Mouse (Mus musculus): ENCODE measurements around the gene Otulinl. TPM values are rescaled to one million over a fixed set of nuclear protein-coding genes. Genes with fewer than 3 reads are reported as not detected.

The Otulinl gene
- polyA plus RNA-seq, 1 experiment = 0.09 TPM

DNA sequence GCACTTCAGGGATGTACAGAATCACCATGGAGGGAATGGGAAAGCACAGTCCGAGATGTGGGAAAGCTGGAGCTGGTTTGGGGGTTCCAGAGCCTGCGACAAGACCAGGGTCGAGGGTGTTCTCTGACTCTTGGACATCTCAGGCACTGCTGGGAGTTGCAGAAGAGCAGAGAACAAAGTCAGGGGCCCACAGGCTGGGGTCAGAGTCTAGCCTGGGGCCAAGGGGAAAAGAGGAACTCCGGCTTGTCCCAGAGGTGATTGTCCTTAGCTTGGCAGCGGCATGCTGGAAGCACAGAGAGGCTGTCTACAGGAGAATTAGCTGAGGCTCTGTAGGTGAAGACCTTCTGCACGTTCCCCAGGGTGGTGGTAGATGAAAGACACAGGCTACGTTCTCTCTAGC, 37.3 kb upstream of the Otulinl start:
- H3K79me3 ChIP-seq (ENCODE audit: low read depth) = no peaks in the 10 kb centered on the region
- peaks cover 47% of the 10 kb centered on the region for H3K27me3 ChIP-seq (ENCODE audit: control insufficient read depth, insufficient read depth, insufficient read length)
- TF ChIP-seq MAX (IDR thresholded peaks at IDR 0.05) (no peak), CTCF (IDR thresholded peaks at IDR 0.05; ENCODE audit: control insufficient read depth, insufficient read depth, insufficient read length) (no peak), MYOD1 (IDR thresholded peaks at IDR 0.05; ENCODE audit: control insufficient read depth, insufficient read length, low read depth) (no peak), USF1 (IDR thresholded peaks at IDR 0.05; ENCODE audit: low read depth) (no peak), FOSL1 (IDR thresholded peaks at IDR 0.05; ENCODE audit: insufficient read depth, low read length, poor library complexity, severe bottlenecking) (no peak), CEBPB (IDR thresholded peaks at IDR 0.05; ENCODE audit: low read depth) (no peak), MYOG (IDR thresholded peaks at IDR 0.05; ENCODE audit: control insufficient read depth, extremely low read depth, insufficient read length) (no peak)
- H3K36me3 ChIP-seq (ENCODE audit: control insufficient read depth, insufficient read depth) = no peaks in the 10 kb centered on the region
- no peaks in the 10 kb centered on the region for H3K79me2 ChIP-seq (ENCODE audit: control insufficient read depth, insufficient read depth)
- no peak overlapping the region for H3ac ChIP-seq (ENCODE audit: control insufficient read depth, insufficient read length, low read depth)
- H3K4me3 ChIP-seq (ENCODE audit: insufficient read depth, poor library complexity, severe bottlenecking) = no peak overlapping the region

DNA sequence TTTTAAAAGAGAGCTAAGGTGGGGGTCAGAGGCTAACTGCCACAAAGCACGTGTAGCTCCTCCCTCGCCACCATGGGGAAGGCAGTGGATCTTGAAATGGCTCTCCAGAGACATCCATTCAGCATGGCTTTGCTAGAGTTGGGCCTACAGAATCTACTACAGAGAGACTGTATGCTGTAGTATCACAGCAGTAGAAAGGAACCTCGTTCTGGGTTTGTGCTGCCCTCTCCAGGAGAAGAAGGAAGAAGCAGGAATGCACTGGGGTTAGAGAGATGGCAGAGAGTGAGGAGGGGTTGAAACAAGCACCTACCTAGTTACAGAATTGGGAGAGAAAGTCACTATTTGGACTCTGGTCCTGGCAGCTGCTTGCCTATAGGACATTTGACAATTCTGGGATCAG, 34.0 kb upstream of the Otulinl start:
- H3K79me2 ChIP-seq (ENCODE audit: control insufficient read depth, insufficient read depth) = no peaks in the 10 kb centered on the region
- H3K27me3 ChIP-seq (ENCODE audit: control insufficient read depth, insufficient read depth, insufficient read length) = peaks cover 50% of the 10 kb centered on the region
- H3K4me3 ChIP-seq (ENCODE audit: insufficient read depth, poor library complexity, severe bottlenecking) = no peak overlapping the region
- H3K36me3 ChIP-seq (ENCODE audit: control insufficient read depth, insufficient read depth) = no peaks in the 10 kb centered on the region
- H3K79me3 ChIP-seq (ENCODE audit: low read depth) = no peaks in the 10 kb centered on the region
- TF ChIP-seq MAX (IDR thresholded peaks at IDR 0.05) = no peak
- TF ChIP-seq FOSL1 (IDR thresholded peaks at IDR 0.05; ENCODE audit: insufficient read depth, low read length, poor library complexity, severe bottlenecking) = no peak
- no peak for TF ChIP-seq USF1 (IDR thresholded peaks at IDR 0.05; ENCODE audit: low read depth)
- TF ChIP-seq MYOD1 (IDR thresholded peaks at IDR 0.05; ENCODE audit: control insufficient read depth, insufficient read length, low read depth) = no peak
- no peak for TF ChIP-seq CTCF (IDR thresholded peaks at IDR 0.05; ENCODE audit: control insufficient read depth, insufficient read depth, insufficient read length)
- TF ChIP-seq MYOG (IDR thresholded peaks at IDR 0.05; ENCODE audit: control insufficient read depth, extremely low read depth, insufficient read length) = no peak
- TF ChIP-seq CEBPB (IDR thresholded peaks at IDR 0.05; ENCODE audit: low read depth) = no peak
- no peak overlapping the region for H3ac ChIP-seq (ENCODE audit: control insufficient read depth, insufficient read length, low read depth)

DNA sequence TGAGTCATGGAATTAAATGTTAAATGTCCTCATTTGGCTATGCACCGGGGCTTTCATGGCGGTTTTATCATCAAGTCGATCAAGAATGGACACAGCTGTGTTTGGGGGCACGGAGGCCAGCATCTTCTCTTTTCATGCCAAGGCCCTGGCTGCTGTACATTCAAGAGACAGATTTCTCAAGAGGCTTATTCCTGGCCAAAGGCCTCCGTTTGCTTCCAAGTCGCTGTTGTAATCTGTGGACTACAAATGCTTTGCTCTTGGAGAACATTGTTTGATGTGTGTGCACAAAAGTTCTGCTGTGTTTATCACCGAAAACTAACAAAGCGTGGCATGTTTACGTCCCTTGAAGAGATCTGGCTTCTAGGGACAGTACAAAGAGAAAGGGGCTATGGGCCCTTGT, 29.3 kb upstream of the Otulinl start:
- Histone ChIP-seq H3K27me3 (ENCODE audit: control insufficient read depth, insufficient read depth, insufficient read length) (peaks cover 36% of the 10 kb centered on the region), H3K79me3 (ENCODE audit: low read depth) (no peaks in the 10 kb centered on the region)
- TF ChIP-seq MYOD1 (IDR thresholded peaks at IDR 0.05; ENCODE audit: control insufficient read depth, insufficient read length, low read depth) = no peak
- no peak for TF ChIP-seq USF1 (IDR thresholded peaks at IDR 0.05; ENCODE audit: low read depth)

DNA sequence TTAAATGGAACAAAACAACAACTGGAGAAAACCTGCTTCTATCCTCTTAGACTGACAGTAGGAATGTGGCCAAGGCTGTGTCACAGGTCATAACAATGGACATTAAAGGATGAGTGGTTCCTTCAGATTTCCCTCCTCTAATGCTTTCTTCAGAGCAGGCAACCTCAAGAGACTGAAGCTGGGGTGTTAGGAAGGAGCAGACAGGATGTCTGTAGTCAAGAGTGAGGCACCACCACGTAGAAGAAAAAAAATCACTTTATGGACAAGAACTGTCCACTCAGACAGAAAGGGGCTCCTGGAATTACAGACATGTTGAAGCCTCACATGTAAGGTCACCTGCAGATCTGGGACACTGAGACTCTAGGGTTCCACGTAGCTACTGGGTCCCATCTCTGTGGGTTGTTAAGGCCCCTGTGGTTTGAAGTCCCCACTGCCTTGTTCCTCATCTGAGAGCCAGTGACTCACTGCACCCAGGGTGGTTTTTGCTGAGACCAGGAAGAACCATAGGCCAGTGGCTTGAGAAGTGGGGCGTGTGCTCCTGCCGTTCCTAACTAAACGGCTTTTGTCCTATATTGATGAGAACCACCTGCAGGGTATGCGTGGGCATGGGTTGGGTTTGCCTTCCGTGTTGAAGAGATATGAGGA, 27.7 kb upstream of the Otulinl start:
- H3K79me3 ChIP-seq (ENCODE audit: low read depth) = no peaks in the 10 kb centered on the region
- peaks cover 32% of the 10 kb centered on the region for H3K27me3 ChIP-seq (ENCODE audit: control insufficient read depth, insufficient read depth, insufficient read length)
- H3K79me2 ChIP-seq (ENCODE audit: control insufficient read depth, insufficient read depth) = no peaks in the 10 kb centered on the region
- H3K36me3 ChIP-seq (ENCODE audit: control insufficient read depth, insufficient read depth) = no peaks in the 10 kb centered on the region
- H3ac ChIP-seq (ENCODE audit: control insufficient read depth, insufficient read length, low read depth) = no peak overlapping the region
- no peak for TF ChIP-seq CTCF (IDR thresholded peaks at IDR 0.05; ENCODE audit: control insufficient read depth, insufficient read depth, insufficient read length)
- no peak for TF ChIP-seq MYOG (IDR thresholded peaks at IDR 0.05; ENCODE audit: control insufficient read depth, extremely low read depth, insufficient read length)
- no peak for TF ChIP-seq MAX (IDR thresholded peaks at IDR 0.05)
- no peak for TF ChIP-seq USF1 (IDR thresholded peaks at IDR 0.05; ENCODE audit: low read depth)
- no peak for TF ChIP-seq FOSL1 (IDR thresholded peaks at IDR 0.05; ENCODE audit: insufficient read depth, low read length, poor library complexity, severe bottlenecking)
- H3K4me3 ChIP-seq (ENCODE audit: insufficient read depth, poor library complexity, severe bottlenecking) = no peak overlapping the region

More for the DNA sequence above, 29.3 kb upstream of the Otulinl start:
- H3ac ChIP-seq (ENCODE audit: control insufficient read depth, insufficient read length, low read depth) = no peak overlapping the region
- no peaks in the 10 kb centered on the region for H3K36me3 ChIP-seq (ENCODE audit: control insufficient read depth, insufficient read depth)
- H3K79me2 ChIP-seq (ENCODE audit: control insufficient read depth, insufficient read depth) = no peaks in the 10 kb centered on the region
- H3K4me3 ChIP-seq (ENCODE audit: insufficient read depth, poor library complexity, severe bottlenecking) = no peak overlapping the region

DNA sequence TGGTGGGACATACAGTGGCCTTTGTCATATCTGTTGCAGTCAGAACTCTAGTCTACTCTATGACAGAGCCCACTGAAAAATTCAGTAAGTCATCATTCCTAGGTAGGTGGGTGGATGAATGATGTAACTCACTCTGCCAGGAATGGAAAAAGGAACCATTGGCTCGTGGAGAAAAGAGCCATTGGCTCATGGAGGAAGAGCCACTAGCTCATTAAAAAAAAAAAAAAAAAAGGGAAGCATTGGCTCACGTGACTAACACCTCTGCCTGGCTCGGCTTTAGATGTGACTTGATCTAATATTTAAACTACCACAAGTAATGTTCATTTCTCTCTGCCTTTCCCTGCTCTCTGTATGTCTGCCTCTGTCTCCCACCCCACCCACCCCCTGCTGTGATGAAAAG, 27.1 kb upstream of the Otulinl start:
- TF ChIP-seq CTCF (IDR thresholded peaks at IDR 0.05; ENCODE audit: control insufficient read depth, insufficient read depth, insufficient read length) = no peak
- TF ChIP-seq MYOD1 (IDR thresholded peaks at IDR 0.05; ENCODE audit: control insufficient read depth, insufficient read length, low read depth) = no peak
- TF ChIP-seq MYOG (IDR thresholded peaks at IDR 0.05; ENCODE audit: control insufficient read depth, extremely low read depth, insufficient read length) = no peak
- TF ChIP-seq MAX (IDR thresholded peaks at IDR 0.05) = no peak
- no peak for TF ChIP-seq CEBPB (IDR thresholded peaks at IDR 0.05; ENCODE audit: low read depth)
- no peak for TF ChIP-seq FOSL1 (IDR thresholded peaks at IDR 0.05; ENCODE audit: insufficient read depth, low read length, poor library complexity, severe bottlenecking)
- peaks cover 32% of the 10 kb centered on the region for H3K27me3 ChIP-seq (ENCODE audit: control insufficient read depth, insufficient read depth, insufficient read length)
- no peak overlapping the region for H3K4me3 ChIP-seq (ENCODE audit: insufficient read depth, poor library complexity, severe bottlenecking)
- no peaks in the 10 kb centered on the region for H3K79me3 ChIP-seq (ENCODE audit: low read depth)
- H3K79me2 ChIP-seq (ENCODE audit: control insufficient read depth, insufficient read depth) = no peaks in the 10 kb centered on the region
- no peaks in the 10 kb centered on the region for H3K36me3 ChIP-seq (ENCODE audit: control insufficient read depth, insufficient read depth)
- no peak overlapping the region for H3ac ChIP-seq (ENCODE audit: control insufficient read depth, insufficient read length, low read depth)

DNA sequence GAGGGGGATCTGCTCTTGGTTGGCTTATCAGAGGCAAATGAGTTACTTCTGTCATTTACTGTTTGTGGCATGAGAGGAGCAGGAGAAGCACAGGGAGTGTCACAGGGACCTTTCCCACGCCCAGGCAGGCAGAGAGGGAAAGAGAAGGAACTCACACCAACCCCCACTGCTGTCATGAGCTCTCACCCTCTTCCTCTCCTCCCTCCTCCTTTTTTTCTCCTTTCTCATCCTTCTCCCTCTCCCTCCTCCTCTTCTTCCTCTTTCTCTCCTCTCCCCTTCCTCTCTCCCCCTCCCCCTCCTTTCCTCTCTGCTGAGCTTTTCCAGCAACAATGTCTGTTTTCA, 21.6 kb upstream of the Otulinl start:
- Histone ChIP-seq H3K79me3 (ENCODE audit: low read depth) (no peaks in the 10 kb centered on the region), H3K36me3 (ENCODE audit: control insufficient read depth, insufficient read depth) (no peaks in the 10 kb centered on the region), H3K27me3 (ENCODE audit: control insufficient read depth, insufficient read depth, insufficient read length) (peaks cover 37% of the 10 kb centered on the region), H3K79me2 (ENCODE audit: control insufficient read depth, insufficient read depth) (no peaks in the 10 kb centered on the region), H3ac (ENCODE audit: control insufficient read depth, insufficient read length, low read depth) (no peak overlapping the region), H3K4me3 (ENCODE audit: insufficient read depth, poor library complexity, severe bottlenecking) (no peak overlapping the region)
- TF ChIP-seq CTCF (IDR thresholded peaks at IDR 0.05; ENCODE audit: control insufficient read depth, insufficient read depth, insufficient read length) (no peak), USF1 (IDR thresholded peaks at IDR 0.05; ENCODE audit: low read depth) (no peak), CEBPB (IDR thresholded peaks at IDR 0.05; ENCODE audit: low read depth) (no peak), MYOD1 (IDR thresholded peaks at IDR 0.05; ENCODE audit: control insufficient read depth, insufficient read length, low read depth) (no peak)

Data from C2C12 (cell line).